Mouse (Mus musculus) gastrocnemius, postnatal 10 days (tissue): Measurements from ENCODE around the gene Prkcg. TPM values are rescaled to one million over a fixed set of nuclear protein-coding genes. Genes with fewer than 3 reads are reported as not detected.

Experiments
- DNase-seq: peaks from one replicate; pipeline ENCODE4 v3.0.0; 2021; ENCODE audit warnings: mixed read lengths
- total RNA-seq, 2 experiments: library from RNA; stranded (reverse); gene quantifications; 2 replicates each; pipeline ENCODE4 v1.2.3; 2021

The Prkcg gene
- total RNA-seq, 2 experiments from 2014 or later, result 2.2 to 4.5 TPM

DNA sequence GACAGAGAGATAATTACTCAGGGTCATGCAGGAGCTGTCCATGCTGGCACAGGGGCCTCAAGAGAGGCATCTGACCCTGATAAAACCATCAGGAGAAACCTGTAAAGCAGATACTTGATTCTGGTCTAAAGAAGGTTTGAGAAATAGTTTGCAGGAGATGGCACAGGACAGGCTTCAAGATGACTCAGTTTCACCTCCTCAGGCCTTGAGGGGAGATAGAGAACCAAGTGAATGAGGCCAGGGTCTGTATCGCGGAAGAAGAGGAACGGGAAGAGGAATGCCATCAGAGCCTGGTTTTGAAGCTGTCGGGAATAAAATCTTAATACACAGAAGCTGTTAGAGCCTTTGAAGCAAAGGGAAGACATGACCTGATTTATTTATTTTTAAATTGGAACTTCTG lies 28.7 kb downstream of the Prkcg start:
- no peak for DNase-seq

DNA sequence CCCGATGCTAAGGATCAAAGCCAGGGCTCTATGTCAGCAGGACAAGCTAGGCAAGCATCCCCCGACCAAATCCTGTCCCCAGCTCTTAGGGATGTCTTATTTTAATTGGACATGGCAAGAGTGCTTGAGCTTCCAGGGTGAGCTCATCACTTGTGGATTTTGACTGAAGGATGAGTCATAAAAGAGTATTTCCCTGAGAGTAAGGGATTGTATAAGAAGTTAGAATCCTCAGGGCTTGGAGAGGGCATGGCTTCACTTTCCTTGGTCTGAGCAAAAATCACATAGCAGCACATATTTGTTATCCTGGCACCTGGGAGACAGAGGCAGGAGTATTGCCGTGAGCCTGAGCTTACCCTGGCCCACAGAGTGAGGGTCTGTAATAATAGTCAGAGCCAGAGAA lies 31.9 kb downstream of the Prkcg start:
- no peak for DNase-seq

DNA sequence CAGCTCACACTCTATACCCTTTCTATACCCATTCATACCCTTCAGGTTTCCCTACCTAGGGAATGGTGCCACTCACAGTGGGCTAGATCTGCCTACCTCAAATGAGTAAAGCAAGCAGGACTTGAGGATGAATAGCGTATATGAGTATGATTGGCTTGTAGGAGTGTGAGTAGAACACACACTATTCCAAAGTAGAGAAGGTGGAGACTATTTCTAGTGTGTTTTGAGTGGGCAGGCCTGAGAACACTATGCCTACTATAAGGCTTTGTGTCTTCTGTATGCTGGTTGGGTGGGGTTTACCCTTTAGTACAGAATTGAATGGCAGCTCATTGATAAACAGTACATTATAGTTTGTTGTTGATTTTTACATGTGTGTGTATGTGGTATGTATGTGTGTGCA lies 34.8 kb downstream of the Prkcg start:
- DNase-seq, result no peak

DNA sequence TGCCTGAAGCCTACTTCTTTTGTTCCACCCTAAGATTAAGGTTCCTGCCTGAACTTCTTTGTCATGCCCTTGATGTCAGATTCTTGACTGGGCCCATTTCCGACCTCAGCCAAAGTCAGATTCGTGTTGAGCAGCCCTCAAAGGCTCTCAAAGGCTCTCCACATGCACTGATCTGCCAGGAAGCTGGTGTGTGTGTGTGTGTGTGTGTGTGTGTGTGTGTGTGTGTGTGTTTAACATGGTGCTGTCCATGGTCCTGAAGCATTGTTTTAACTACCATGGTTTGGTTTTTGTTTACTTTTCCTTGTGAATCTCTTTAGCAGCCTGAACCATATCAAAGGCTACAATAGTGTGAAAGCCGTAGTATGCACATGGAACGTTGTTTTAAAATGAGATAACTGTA lies 39.0 kb downstream of the Prkcg start:
- DNase-seq, result no peak

DNA sequence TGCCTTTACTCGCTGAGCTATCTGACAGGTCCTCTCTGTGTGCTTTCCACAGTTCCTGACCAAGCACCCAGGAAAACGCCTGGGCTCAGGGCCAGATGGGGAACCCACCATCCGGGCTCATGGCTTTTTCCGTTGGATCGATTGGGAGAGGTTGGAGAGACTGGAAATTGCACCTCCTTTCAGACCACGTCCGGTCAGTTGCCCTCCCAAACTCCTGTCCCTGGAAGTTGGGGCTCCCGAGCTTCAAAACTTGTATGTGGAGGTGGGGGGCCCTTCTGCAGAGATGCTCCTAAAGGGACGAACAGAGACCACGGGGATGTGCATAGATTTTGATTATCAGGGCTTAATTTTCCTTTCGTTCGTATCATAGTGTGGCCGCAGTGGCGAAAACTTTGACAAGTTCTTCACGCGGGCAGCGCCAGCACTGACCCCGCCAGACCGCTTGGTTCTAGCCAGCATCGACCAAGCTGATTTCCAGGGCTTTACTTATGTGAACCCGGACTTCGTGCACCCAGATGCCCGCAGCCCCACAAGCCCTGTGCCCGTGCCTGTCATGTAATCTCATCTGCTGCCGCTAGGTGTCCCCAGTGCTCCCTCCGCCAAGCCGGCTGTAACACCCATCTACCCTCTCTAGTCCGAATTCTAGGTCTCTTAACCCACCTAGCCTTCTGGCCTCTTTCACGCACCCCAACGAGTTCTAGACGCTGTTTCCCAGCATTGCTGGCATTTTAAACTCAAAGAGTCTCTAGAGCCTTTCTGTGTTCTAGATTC lies 41.0 kb downstream of the Prkcg start:
- peak; percentile 80 for DNase-seq

DNA sequence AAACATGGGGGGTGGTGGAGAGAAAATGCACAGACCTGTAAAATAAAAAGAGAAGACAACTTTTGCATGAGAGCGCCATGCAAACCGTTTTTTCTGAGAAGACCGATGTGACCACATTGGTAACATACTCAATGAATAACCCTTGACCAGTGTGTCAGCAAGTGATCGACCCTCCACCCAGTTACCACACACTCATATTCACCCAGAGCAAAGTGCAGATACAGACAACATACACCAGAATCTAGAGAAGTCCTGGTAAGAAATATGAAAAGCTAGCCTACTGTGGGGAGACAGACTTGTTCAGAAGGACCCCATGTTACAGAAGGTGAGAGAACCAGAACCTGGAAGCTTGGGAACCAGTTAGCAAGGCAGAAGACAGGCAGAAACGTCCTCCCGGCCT lies 42.2 kb downstream of the Prkcg start:
- DNase-seq, result no peak

DNA sequence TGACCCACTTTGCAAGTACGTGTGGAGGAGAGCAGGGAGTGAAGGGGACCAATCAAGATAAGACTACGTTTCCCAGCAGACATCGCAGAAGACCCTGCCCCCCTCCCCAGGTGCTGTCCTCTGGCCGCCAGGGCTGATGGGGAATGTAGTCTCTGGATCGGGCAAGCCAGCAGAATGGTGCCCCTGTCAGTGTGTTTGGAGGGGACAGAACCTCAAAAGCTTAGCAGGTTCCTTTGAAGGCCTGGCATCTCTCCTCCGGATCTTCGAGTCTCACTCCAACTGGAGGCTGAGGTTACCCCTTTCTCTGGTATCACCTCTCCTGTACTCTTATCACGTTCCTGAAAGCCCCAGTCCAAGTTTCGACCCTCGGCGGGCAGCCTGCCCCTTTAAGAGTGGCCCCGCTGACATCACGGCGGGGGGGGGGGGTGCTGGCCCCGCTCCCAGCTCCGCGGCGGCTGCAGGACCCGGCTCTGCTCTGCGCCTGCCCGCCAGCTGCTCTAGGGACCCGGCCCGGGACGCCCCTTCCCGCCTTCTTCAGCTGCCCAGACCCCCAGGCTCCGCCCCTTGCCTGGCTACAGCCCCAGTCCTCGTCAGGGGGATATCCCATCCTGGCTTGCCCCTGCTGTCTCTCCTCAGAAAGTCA lies 42.7 kb downstream of the Prkcg start:
- DNase-seq, result peak; percentile 75

DNA sequence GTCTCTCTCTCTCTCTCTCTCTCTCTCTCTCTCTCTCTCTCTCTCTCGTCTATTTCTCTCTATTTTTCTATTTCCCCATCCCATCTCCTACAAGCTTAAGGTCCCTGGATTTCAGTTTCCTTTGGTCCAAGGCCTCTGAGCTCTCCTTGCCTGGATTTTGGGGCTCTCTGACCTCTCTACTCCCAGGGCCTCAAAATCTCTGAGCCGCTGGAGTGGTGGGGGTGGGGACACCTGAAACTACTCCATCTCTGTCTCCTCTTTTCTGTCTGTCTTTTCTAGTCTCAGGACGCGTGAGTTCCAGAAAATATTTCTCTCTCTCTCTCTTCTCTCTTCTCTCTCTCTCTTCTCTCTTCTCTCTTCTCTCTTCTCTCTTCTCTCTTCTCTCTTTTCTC lies 43.2 kb downstream of the Prkcg start:
- no peak for DNase-seq

DNA sequence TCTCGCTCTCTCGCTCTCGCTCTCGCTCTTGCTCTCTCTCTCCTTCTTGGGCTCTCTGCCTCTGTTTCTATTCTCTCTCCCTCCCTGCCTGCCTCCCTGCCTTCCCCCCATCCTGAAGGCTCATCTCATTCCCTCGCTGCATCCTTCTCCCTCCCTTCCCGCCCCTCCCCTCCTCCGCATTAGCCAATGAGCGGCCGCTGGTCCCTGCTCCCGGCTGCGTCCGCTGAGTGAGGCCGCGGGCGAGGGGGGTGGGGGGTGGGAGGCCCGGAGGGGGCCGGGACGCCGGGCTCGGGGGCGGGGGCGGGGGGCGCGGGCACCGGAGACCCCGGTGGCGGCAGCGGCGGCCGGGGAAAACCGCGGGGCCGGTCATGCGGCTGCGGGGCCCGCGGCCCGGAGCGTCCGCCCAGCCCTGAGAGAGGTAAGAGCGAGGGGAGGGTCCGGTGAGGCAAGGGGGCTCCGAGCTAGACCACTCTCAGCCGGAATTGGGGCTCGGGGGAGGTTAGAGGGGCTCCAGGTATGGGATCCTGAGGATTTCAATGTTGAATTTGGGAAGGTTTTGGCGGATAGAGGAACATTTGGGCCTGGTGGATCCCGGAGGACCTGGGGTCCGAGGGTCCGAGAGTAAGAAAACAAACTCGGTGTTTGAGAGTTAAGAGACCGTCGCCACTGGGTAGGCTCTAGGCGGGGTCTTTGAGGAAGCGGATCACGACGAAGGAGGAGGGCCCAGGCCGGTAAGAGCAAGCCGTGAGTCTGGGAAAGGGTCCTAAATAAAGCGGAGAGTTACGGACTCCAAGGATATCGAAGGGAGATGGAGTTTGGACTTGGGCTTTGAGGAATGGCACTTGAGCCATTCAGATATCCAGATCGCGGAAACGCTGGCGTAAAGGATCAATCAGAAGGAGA lies 43.9 kb downstream of the Prkcg start, which contains the start of gene Cacng7:
Cacng7 (plus strand) TSS at position 337 of the 903 bp plus-strand sequence.
- peak; percentile 36 for DNase-seq

DNA sequence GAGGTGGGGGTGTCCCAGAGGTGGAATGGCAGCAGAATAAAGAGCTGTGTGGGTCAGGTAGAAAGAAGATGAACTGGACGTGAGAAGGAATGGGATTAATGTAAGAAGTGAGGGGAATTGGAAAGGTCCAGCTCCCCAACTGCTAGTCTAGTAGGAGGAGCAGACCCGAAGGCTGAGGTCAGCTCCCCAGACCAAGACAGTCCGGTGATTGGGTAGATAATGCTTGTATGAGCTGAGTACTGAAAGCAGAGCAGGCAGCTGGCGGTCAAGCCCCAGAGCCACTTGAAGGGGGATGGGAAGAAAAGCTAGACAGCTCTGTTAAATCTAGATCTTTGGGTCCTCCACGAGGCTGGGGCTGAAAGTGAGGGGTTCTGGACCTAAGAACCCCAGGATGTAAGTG lies 44.6 kb downstream of the Prkcg start:
- DNase-seq, result no peak

DNA sequence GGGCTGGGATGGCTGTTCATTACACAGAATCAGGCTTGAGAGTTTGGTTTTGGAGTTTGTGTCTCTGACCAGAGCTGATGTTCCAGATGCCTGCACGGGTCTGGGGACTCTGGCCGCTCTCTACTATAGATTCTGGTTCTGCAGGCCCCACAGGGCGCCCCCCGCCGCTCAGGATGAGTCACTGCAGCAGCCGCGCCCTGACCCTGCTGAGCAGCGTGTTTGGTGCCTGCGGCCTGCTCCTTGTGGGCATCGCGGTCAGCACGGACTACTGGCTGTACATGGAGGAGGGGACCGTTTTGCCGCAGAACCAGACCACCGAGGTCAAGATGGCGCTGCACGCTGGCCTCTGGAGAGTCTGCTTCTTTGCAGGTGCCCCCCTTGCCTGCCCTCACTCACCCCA lies 47.4 kb downstream of the Prkcg start:
- no peak for DNase-seq

DNA sequence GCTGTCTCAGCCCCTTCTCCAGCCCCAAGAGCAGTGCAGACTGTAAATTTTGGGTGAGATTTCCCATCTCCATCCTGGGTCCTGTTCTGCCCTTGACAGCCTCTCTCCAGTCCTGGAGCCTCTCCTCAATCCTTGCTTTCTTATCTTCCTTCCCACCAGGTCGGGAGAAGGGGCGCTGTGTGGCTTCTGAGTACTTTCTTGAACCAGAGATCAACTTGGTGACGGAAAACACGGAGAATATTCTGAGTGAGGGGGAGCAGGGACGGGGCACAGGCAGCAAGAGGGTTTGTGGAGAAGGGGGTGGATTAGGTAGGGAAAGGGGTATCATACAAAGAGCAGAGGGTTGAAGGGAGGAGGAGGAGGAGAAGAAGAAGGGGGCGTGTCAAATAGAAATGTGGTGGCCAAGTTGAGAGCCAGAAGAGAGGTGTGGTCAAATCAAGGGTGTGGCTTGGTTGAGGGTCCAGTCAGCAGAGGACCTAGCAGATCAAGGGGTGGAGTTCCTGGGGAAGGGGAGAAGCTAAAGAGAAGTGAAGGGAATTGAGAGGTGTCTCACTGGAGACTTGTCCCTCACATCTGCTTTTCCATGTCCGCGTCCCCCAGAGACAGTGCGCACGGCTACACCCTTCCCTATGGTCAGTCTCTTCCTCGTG lies 49.4 kb downstream of the Prkcg start:
- no peak for DNase-seq

DNA sequence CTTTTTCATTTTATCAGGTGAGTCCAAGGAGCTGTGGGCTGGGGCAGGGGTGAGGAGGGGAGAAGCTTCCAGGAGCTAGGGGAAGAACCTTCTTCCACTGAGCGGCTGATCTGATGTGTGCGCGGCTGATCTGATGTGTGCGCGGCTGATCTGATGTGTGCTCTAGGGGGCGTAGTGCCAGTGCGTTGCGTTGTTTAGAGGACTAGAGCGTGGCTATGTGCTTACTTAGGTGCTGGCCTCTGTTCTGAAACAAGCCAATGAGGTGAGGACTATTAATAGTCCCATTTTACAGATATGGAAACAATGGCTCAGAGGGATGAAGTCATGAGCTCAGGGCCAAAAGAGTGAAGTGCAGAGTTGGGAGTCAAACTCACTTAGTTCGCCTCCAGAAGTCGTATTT lies 50.0 kb downstream of the Prkcg start:
- DNase-seq, result no peak

DNA sequence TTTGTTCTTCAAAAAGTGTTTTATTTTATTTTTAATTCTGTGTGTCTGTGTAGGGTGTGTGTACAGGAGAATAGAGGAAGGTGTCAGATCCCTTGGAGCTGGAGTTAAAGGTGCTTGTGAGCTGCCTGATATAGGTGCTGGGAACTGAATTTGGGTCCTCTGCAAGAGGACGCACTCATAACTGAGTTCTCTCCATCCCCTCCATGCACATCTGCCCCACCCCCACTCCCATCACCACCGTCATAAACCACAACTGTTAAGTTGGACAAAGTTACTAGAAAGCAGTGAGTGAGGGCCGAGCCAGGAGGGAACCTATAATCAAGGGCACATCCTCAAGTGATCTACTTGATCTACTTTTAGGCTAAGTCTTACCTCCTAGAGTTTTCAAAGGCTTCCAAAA lies 54.9 kb downstream of the Prkcg start:
- no peak for DNase-seq

DNA sequence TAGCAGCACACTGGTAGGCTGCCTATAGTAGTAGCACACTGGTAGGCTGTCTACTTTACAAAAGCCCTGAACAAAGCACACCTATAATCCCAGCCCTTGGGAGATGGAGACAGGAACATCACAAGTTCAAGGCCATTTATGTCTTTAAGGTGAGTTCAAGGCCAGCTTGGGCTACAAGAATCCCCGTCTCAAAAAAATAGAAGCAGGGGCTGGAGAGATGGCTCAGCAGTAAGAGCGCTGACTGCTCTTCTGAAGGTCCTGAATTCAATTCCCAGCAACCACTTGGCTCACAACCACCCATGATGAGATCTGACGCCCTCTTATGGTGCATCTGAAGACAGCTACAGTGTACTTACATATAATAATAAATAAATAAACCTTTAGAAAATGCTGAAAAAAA lies 56.3 kb downstream of the Prkcg start:
- no peak for DNase-seq

DNA sequence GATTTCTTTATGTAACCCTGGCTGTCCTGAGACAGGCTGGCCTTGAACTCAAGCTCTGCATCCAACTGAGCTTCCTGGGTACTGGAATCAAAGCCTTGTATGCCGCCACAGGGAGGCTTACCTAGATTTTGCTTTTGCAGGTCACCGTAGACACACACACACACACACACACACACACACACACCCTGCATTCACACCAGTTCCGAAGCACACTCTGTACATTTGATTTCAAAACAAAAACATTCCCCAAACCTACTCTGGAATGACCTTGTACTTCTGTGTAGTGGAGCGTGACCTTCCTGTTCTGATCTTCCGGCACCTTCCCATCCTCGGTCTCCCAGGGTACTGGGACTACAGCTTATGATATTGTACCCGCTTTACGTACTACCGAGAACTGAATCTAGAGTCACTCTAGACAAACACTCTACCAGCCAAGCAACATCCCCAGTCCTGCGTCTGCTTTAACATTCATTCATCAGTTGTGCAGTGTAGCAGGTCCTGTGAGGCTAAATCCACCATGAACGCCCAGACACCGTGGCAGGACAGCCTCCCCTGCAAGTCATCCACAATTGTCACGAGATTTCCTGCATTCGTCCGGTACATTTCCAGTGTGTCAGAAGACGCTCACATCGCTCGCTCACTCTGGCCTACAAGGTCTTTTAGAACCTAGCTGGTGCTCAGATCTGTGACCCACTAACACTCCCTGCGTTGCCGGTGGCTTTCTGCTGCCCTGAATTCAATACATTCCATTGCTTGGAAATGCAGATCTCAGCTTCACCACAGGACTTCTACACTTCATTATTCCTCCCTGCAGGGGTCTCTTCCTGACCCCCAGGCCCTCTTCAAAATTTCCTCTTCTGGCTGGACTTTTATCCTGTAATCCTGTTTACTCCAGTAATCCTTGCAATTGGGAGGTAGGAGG lies 58.6 kb downstream of the Prkcg start:
- no peak for DNase-seq

DNA sequence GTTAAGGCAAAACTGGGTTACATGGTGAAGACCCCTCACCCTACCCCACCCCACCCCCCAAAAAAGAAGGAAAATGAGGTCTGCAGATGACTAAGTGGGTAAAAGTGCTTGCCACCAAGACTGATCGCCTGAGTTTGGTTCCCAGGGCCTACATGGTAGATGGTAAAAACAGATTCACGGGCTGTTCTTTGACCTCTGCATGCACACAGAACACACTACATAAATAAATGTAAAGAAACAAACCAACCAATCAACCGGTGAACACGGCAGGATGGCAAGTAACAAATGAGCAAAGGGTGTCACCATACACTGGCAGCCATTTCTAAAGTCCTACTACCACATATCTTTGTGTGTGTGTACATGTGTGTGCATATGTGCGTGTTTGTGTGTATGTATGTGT lies 59.3 kb downstream of the Prkcg start:
- DNase-seq, result no peak

DNA sequence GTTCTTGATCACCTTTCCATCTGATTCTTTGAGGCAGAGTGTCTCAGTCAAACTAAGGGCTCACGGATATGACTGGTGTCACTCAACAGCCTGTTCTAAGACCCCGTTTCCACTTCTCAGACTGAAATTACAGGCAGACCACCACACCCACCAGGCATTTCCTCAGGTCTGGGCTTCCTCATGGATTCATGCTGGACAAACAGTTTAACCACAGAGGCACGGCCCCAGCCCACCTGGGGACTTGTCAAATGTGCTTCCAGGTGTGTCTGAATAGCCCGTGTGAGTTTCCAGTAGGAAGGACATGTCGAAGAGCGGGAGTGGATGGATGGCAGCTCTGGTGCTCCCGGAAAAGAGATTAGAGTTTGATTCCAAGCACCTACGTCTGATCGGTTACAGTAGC lies 60.8 kb downstream of the Prkcg start:
- DNase-seq, result no peak

DNA sequence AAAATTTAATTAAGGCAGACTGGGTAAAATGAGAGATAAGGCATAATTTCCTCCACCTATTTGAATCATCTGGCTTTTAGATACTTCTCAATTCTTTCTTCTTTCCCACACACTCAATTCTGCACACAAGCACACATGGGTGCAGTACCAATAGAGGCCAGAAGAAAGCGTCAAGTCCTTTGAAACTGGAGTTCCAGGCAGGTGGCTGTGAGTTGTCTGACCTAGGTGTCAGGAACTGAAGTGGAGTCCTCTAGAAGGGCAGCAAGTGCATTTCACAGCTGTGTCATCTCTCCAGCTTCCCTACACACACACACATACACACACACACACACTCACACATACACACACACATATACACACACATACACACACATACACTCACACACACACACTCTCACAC lies 62.6 kb downstream of the Prkcg start:
- DNase-seq, result no peak

DNA sequence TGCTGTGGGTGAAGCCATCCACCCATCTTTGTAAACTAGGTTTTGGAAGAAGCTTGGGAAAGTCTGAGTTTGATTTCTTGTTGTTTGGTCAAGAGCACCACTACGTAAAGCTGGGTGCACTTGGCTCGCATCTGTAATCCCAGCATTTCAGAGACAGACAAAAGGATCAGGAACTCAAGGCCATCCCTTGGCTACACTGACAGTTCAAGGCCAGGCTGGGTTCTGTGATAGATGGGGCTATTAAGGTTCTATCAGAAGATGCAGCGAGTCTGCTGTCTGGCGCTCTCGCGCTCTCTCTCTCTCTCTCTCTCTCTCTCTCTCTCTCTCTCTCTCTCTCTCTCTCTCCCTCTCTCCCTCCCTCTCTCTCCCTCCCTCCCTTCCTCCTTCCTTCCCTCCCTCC lies 65.9 kb downstream of the Prkcg start:
- DNase-seq, result no peak

DNA sequence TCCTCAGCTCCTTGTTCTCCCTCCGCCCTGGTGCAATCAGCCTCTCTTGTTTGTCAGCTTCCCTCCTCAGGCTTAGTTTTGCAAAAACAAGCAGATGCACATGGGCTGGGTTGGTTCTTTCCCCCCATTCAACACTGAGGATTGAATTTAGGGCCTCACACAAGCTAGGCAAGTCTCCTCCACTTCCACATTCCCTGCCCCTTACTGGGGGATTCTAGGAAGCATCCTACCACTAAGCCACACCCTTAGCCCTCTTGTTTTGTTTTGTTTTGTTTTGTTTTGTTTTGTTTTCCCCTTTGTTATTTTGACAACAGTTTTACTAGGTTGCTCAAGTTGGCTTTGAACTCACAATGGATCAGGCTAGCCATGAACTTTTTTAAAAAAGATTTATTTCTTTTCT lies 71.7 kb downstream of the Prkcg start:
- no peak for DNase-seq
